ENCODE assay signal across 8 mouse cellular contexts in the genomic region with DNA sequence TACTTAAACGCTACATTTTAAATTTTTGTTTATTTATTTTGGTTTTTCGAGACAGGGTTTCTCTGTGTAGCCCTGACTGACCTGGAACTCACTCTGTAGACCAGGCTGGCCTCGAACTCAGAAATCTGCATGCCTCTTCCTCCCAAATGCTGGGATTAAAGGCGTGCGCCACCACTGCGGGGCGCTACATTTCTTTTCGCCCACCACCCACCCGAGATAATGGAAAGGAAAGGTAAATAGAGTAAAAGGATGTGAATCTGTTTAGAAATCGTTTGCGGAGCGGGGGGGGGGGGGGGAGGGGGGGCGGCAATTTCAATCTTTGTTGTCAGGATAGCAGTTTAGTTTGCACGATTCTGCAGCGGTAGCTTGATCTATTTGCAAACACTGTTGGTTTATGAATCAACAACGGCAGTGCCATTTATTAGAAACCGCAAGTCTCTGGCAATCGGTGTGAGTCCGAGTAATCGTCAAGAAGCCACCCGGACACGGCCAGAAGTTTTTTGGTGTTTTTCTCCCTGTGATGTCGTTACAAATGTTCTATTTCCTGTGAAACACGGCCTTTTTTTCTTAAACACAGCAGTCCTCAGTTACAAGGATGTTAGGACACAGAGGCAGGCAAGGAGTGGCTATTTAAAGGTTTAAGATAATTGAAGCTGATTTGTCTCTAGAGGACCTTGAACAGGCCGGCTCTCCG. TPM values are rescaled to one million over a fixed set of nuclear protein-coding genes. Genes with fewer than 3 reads are reported as not detected.
DNase-seq lines count a peak whose midpoint lies in the region; ATAC-seq and TF ChIP-seq lines count a peak whose summit lies in the region.

No protein-coding gene starts in this region.

- H3K4me1 ChIP-seq in forebrain, postnatal 0 days (ENCODE audit: insufficient read depth): no peaks in the 10 kb centered on the region
- 0 out of 2 replicates have a peak, but pooled peaks cover 2% of the 10 kb centered on the region for H3K4me1 ChIP-seq in kidney, adult 2 months (ENCODE audit: control insufficient read depth, insufficient read depth, low read length)
- no peaks in the 10 kb centered on the region for H3K4me1 ChIP-seq in lung, postnatal 0 days (ENCODE audit: insufficient read depth, low read depth, low read length)

- peak; percentile 54 for TF ChIP-seq CTCF in forebrain, postnatal 0 days (IDR thresholded peaks at IDR 0.05; ENCODE audit: low read depth)
- TF ChIP-seq CTCF in kidney, adult 2 months (conservative IDR thresholded peaks at IDR 0.05; ENCODE audit: insufficient read depth, insufficient read length, low read depth, low read length): 0 out of 2 replicates have a peak, but pooled peaks have one; percentile 13
- peak; percentile 56 for TF ChIP-seq CTCF in lung, postnatal 0 days (IDR thresholded peaks at IDR 0.05)

- H3K4me3 ChIP-seq in forebrain, postnatal 0 days (ENCODE audit: low read depth, low read length): peak overlapping the region; percentile 40
- H3K4me3 ChIP-seq in kidney, adult 2 months (ENCODE audit: insufficient read depth, low read depth, low read length): peak overlapping the region; percentile 58
- H3K4me3 ChIP-seq in lung, postnatal 0 days (ENCODE audit: low read depth, low read length): peak overlapping the region; percentile 29

- H3K27me3 ChIP-seq in forebrain, postnatal 0 days (ENCODE audit: insufficient read depth, low read length): peaks cover 3% of the 10 kb centered on the region; the same call in 1 of the 2 replicates
- H3K27me3 ChIP-seq in kidney, adult 2 months (replicated peaks; ENCODE audit: control insufficient read depth, insufficient read depth, low read length): no peaks in the 10 kb centered on the region
- no peaks in the 10 kb centered on the region for H3K27me3 ChIP-seq in lung, postnatal 0 days (replicated peaks; ENCODE audit: insufficient read depth, low read length)

- peak; percentile 32 for ATAC-seq in frontal cortex, adult (ENCODE audit: low TSS enrichment)
- no peak for ATAC-seq in forebrain, postnatal 0 days
- ATAC-seq in lung, postnatal 0 days: peak; percentile 4; the same call in 1 of the 2 replicates

- H3K9me3 ChIP-seq in forebrain, postnatal 0 days (ENCODE audit: low read length): no peaks in the 10 kb centered on the region
- no peaks in the 10 kb centered on the region for H3K9me3 ChIP-seq in lung, postnatal 0 days (ENCODE audit: low read length)

- H3K36me3 ChIP-seq in forebrain, postnatal 0 days (ENCODE audit: insufficient read depth): no peaks in the 10 kb centered on the region
- no peaks in the 10 kb centered on the region for H3K36me3 ChIP-seq in kidney, adult 2 months (ENCODE audit: control insufficient read depth, insufficient read depth, low read length)
- no peaks in the 10 kb centered on the region for H3K36me3 ChIP-seq in lung, postnatal 0 days (ENCODE audit: insufficient read depth, low read length)

- no peak for DNase-seq in frontal cortex, postnatal 14 days (ENCODE audit: low spot score in 2 of 2)
- peak; percentile 65 for DNase-seq in cerebellum, adult 11-12 months
- peak; percentile 74 for DNase-seq in forebrain, postnatal 0 days
- peak; percentile 35 for DNase-seq in kidney, adult 2 months
- peak; percentile 63 for DNase-seq in lung, postnatal 0 days (ENCODE audit: low spot score)
- peak; percentile 30 to 43 for DNase-seq in spleen, postnatal 36 days (ENCODE audit: low spot score in 2 of 2)
- no peak for DNase-seq in frontal cortex, postnatal 10 days (ENCODE audit: low spot score in 2 of 2)

- H3K9ac ChIP-seq in forebrain, postnatal 0 days: peak overlapping the region; percentile 49
- H3K9ac ChIP-seq in lung, postnatal 0 days (replicated peaks; ENCODE audit: low read depth): 0 out of 2 replicates have a peak overlapping the region, but pooled peaks have one; percentile 32

- TF ChIP-seq EP300 in lung, postnatal 0 days (IDR thresholded peaks at IDR 0.05): no peak

- peak overlapping the region; percentile 57 for H3K4me2 ChIP-seq in forebrain, postnatal 0 days (ENCODE audit: low read depth)
- peak overlapping the region; percentile 58 for H3K4me2 ChIP-seq in lung, postnatal 0 days (replicated peaks; ENCODE audit: low read depth, low read length)

- peak overlapping the region; percentile 87 for H3K27ac ChIP-seq in forebrain, postnatal 0 days (ENCODE audit: low read depth, low read length)
- H3K27ac ChIP-seq in kidney, adult 2 months (ENCODE audit: insufficient read depth, low read depth, low read length): peak overlapping the region; percentile 99
- peak overlapping the region; percentile 90 for H3K27ac ChIP-seq in lung, postnatal 0 days (ENCODE audit: low read length)

- TF ChIP-seq POLR2A in kidney, adult 2 months (IDR thresholded peaks at IDR 0.05; ENCODE audit: low read depth, low read length): no peak

- WGBS in forebrain, postnatal 0 days: 4% methylated on average over 25 of the region's 26 CpGs
- WGBS in kidney, adult 2 months: 5% methylated on average over 26 of the region's 26 CpGs
- 4% methylated on average over 25 of the region's 26 CpGs for WGBS in lung, postnatal 0 days

RNA-seq across cellular contexts. Expression of gene BC107364, which starts 35.6 kb away (rescaled TPM):
- not detected in 2 replicates for total RNA-seq in forebrain, postnatal 0 days (2014; rRNA removed)
- polyA plus RNA-seq in forebrain, postnatal 0 days (2015; fragmentation: Nextera tagmentation; extraction: Ambion mirVana): not detected in 2 replicates
- 0.08 and 0.14 TPM in 2 replicates for polyA plus RNA-seq in kidney, adult 2 months (2012; rRNA removed)
- 0.12 and 0.19 TPM in 2 replicates for polyA plus RNA-seq in lung, postnatal 0 days (2015; fragmentation: Nextera tagmentation; extraction: Ambion mirVana)

RNA-seq across cellular contexts. Expression of gene Hfe2, which starts 37.2 kb away (rescaled TPM):
- total RNA-seq in forebrain, postnatal 0 days (2014; rRNA removed): 0.54 and 1.6 TPM in 2 replicates
- polyA plus RNA-seq in forebrain, postnatal 0 days (2015; fragmentation: Nextera tagmentation; extraction: Ambion mirVana): 0.82 and 1.4 TPM in 2 replicates
- 0.23 and 3.9 TPM in 2 replicates for polyA plus RNA-seq in kidney, adult 2 months (2012; rRNA removed)
- polyA plus RNA-seq in lung, postnatal 0 days (2015; fragmentation: Nextera tagmentation; extraction: Ambion mirVana): 0.27 and 0.35 TPM in 2 replicates

Comparison
In these comparisons a context has a peak if more than half of its experiments do, and no peak if none do; other contexts are left out.
1. DNase-seq: peak in cerebellum, adult 11-12 months (single experiment), forebrain, postnatal 0 days (single experiment), kidney, adult 2 months (single experiment), lung, postnatal 0 days (single experiment) and spleen, postnatal 36 days (2 of 2); none in frontal cortex, postnatal 14 days (0 of 2) and frontal cortex, postnatal 10 days (0 of 2).
2. Peak in every context shown above with its lines, with median percentiles within 50 percentile points of each other: H3K27ac ChIP-seq, H3K4me3 ChIP-seq and CTCF ChIP-seq.